Mouse (Mus musculus): ENCODE measurements around the gene Bicc1.

- TF ChIP-seq MAFK (IDR thresholded peaks at IDR 0.05; ENCODE audit: insufficient read depth, low read depth, low read length), result no peak
- TF ChIP-seq ZNF384 (IDR thresholded peaks at IDR 0.05; ENCODE audit: low read depth, low read length), result no peak
- TF ChIP-seq HCFC1 (IDR thresholded peaks at IDR 0.05; ENCODE audit: borderline replicate concordance, insufficient read depth, low read length), result no peak
These were observed 238.0 kb downstream of the Bicc1 start for GRCm38 (mm10) chr10:70921481-70921880.

Data from ES-E14 (cell line).